13 mouse cellular contexts compared by ENCODE assay signal in genomic region chr16:22471728-22472127, GRCm38 (mm10).
"Had no signal": no experiment of that assay in that cellular context is flagged by ENCODE, and none has a peak within 500 bp of the region (broad histone marks: within the 10 kb centered on the region; RNA-seq: fewer than 3 reads in every experiment).

No protein-coding gene starts in this region.

- H3K9me3 ChIP-seq: liver, embryonic 13.5 days; lung, embryonic 15.5 days; midbrain, embryonic 12.5 days; neural tube, embryonic 13.5 days had no signal

- H3K27ac ChIP-seq: left cerebral cortex, adult 2 months; limb, embryonic 12.5 days; liver, embryonic 13.5 days; lung, embryonic 15.5 days; midbrain, embryonic 12.5 days; neural tube, embryonic 13.5 days had no signal

- DNase-seq: liver; liver, embryonic 13.5 days; liver, postnatal 0 days; lung, postnatal 14 days; retina, postnatal 1 day; right cerebral cortex, postnatal 14 days had no signal

- H3K4me3 ChIP-seq: left cerebral cortex, adult 2 months; limb, embryonic 12.5 days; liver, embryonic 13.5 days; lung, embryonic 15.5 days; midbrain, embryonic 12.5 days; neural tube, embryonic 13.5 days had no signal

- H3K4me2 ChIP-seq: limb, embryonic 12.5 days; liver, embryonic 13.5 days; lung, embryonic 15.5 days; midbrain, embryonic 12.5 days; neural tube, embryonic 13.5 days had no signal

- H3K9ac ChIP-seq: limb, embryonic 12.5 days; liver, embryonic 13.5 days; liver, postnatal 0 days; lung, embryonic 15.5 days; midbrain, embryonic 12.5 days; neural tube, embryonic 13.5 days had no signal

- ATAC-seq: hindbrain, embryonic 16.5 days; liver, postnatal 0 days; midbrain, embryonic 16.5 days had no signal

- H3K4me1 ChIP-seq: limb, embryonic 12.5 days; liver, embryonic 13.5 days; midbrain, embryonic 12.5 days; neural tube, embryonic 13.5 days had no signal

- H3K36me3 ChIP-seq: limb, embryonic 12.5 days; liver, embryonic 13.5 days; lung, embryonic 15.5 days; midbrain, embryonic 12.5 days; neural tube, embryonic 13.5 days had no signal

- H3K27me3 ChIP-seq: limb, embryonic 12.5 days; liver, embryonic 13.5 days; lung, embryonic 15.5 days; midbrain, embryonic 12.5 days; neural tube, embryonic 13.5 days had no signal
